ENCODE assay signal across 12 mouse cellular contexts in genomic region chr5:147646351-147646929, GRCm38 (mm10).
A peak's percentile ranks its signal among the peaks of the same experiment; 100 is the strongest.
DNase-seq lines count a peak whose midpoint lies in the region; ATAC-seq lines count a peak whose summit lies in the region.
"Had no signal": no experiment of that assay in that cellular context is flagged by ENCODE, and none has a peak within 500 bp of the region (broad histone marks: within the 10 kb centered on the region; RNA-seq: fewer than 3 reads in every experiment).

No protein-coding gene starts in this region.

- H3K9me3 ChIP-seq in kidney, embryonic 14.5 days (ENCODE audit: control insufficient read depth, low read length): no peaks in the 10 kb centered on the region
- no peaks in the 10 kb centered on the region for H3K9me3 ChIP-seq in embryonic facial prominence, embryonic 10.5 days
- H3K9me3 ChIP-seq in heart, embryonic 12.5 days (replicated peaks): no peaks in the 10 kb centered on the region

- no peak for DNase-seq in kidney, adult 11 months
- peak; percentile 27 for DNase-seq in embryonic facial prominence, embryonic 10.5 days (ENCODE audit: low spot score)
- DNase-seq in kidney, postnatal 4 days: peak; percentile 45 to 53
- no peak for DNase-seq in MN1 (ENCODE audit: low spot score)
- DNase-seq in c-Kit-positive CD71-positive TER-119-positive erythroid progenitor cells, embryonic 14.5 days (ENCODE audit: low spot score): no peak
- DNase-seq in retina, embryonic 14.5 days (ENCODE audit: low spot score): no peak
- DNase-seq: cerebellum, postnatal 25 days; gastrocnemius, postnatal 36 days; liver; thymus, postnatal 14 days had no signal

- no peaks in the 10 kb centered on the region for H3K27me3 ChIP-seq in kidney, embryonic 14.5 days (ENCODE audit: control insufficient read depth, insufficient read depth, low read length)
- no peaks in the 10 kb centered on the region for H3K27me3 ChIP-seq in embryonic facial prominence, embryonic 10.5 days (replicated peaks; ENCODE audit: low read depth, poor library complexity, severe bottlenecking)
- H3K27me3 ChIP-seq in heart, embryonic 12.5 days (replicated peaks): no peaks in the 10 kb centered on the region

- H3K27ac ChIP-seq in kidney, embryonic 14.5 days (ENCODE audit: low read depth, low read length): peak overlapping the region; percentile 38; the same call in 1 of the 2 replicates
- H3K27ac ChIP-seq in embryonic facial prominence, embryonic 10.5 days (replicated peaks): peak overlapping the region; percentile 24; the same call in 1 of the 2 replicates
- H3K27ac ChIP-seq in heart, embryonic 12.5 days (ENCODE audit: poor library complexity, severe bottlenecking): peak overlapping the region; percentile 88

- H3K36me3 ChIP-seq in kidney, embryonic 14.5 days (ENCODE audit: control insufficient read depth, insufficient read depth, low read length): no peaks in the 10 kb centered on the region
- H3K36me3 ChIP-seq in embryonic facial prominence, embryonic 10.5 days (replicated peaks): no peaks in the 10 kb centered on the region
- H3K36me3 ChIP-seq in heart, embryonic 12.5 days: peaks cover 3% of the 10 kb centered on the region; the same call in 1 of the 2 replicates

- H3K4me3 ChIP-seq in kidney, embryonic 14.5 days (ENCODE audit: low read length): no peak overlapping the region
- H3K4me3 ChIP-seq in embryonic facial prominence, embryonic 10.5 days: no peak overlapping the region
- H3K4me3 ChIP-seq in heart, embryonic 12.5 days: no peak overlapping the region

- H3K4me2 ChIP-seq in kidney, embryonic 14.5 days (replicated peaks; ENCODE audit: low read depth, low read length): no peak overlapping the region
- H3K4me2 ChIP-seq in heart, embryonic 12.5 days: no peak overlapping the region

- ATAC-seq in kidney, embryonic 14.5 days (ENCODE audit: low FRiP score, low TSS enrichment): no peak
- no peak; the same call in 1 of the 2 replicates for ATAC-seq in heart, embryonic 12.5 days (ENCODE audit: insufficient number of reproducible peaks, low FRiP score)

- WGBS in kidney, embryonic 14.5 days: 73% methylated on average over 14 of the region's 14 CpGs
- WGBS in embryonic facial prominence, embryonic 10.5 days: 70% methylated on average over 14 of the region's 14 CpGs
- WGBS in heart, embryonic 12.5 days: 53% methylated on average over 14 of the region's 14 CpGs

- H3K9ac ChIP-seq in kidney, embryonic 14.5 days (ENCODE audit: low read depth, low read length): no peak overlapping the region
- no peak overlapping the region for H3K9ac ChIP-seq in heart, embryonic 12.5 days

- H3K4me1 ChIP-seq in kidney, embryonic 14.5 days (ENCODE audit: control insufficient read depth, insufficient read depth, low read length): peaks cover 14% of the 10 kb centered on the region
- H3K4me1 ChIP-seq in embryonic facial prominence, embryonic 10.5 days: peaks cover 24% of the 10 kb centered on the region
- peaks cover 26% of the 10 kb centered on the region for H3K4me1 ChIP-seq in heart, embryonic 12.5 days (replicated peaks)

Comparison
In these comparisons a context has a peak if more than half of its experiments do, and no peak if none do; other contexts are left out.
1. DNase-seq: peak in embryonic facial prominence, embryonic 10.5 days (single experiment) and kidney, postnatal 4 days (2 of 2); none in kidney, adult 11 months (single experiment), MN1 (single experiment), c-Kit-positive CD71-positive TER-119-positive erythroid progenitor cells, embryonic 14.5 days (single experiment) and retina, embryonic 14.5 days (single experiment).
2. H3K27ac ChIP-seq: peak in every context shown above with its lines; median percentile 88 in heart, embryonic 12.5 days; 38 in kidney, embryonic 14.5 days; 24 in embryonic facial prominence, embryonic 10.5 days.